Mouse (Mus musculus) liver, embryonic 14.5 days (tissue): ENCODE results near the gene Rfx8. TPM values are rescaled to one million over a fixed set of nuclear protein-coding genes. Genes with fewer than 3 reads are reported as not detected.

Experiments used
- ATAC-seq: fragments of 200-750 bp; cut with Nextera tagmentation; 2 replicates; pipeline ENCODE4 v1.8.0; 2017; ENCODE audit warnings: moderate number of reproducible peaks, mild to moderate bottlenecking, moderate library complexity; ENCODE audit not compliant: insufficient read depth
- DNase-seq, 3 experiments: peaks; one replicate each; pipeline ENCODE4 v3.0.0-alpha.2; 2012 to 2013; ENCODE audit warnings: low read depth in 3 of 3, low spot score in 3 of 3
- H3K27ac ChIP-seq: fragments of 300-500 bp; sonication (generic); 2 replicates; pipeline ENCODE4 v1.5.1; 2014; ENCODE audit warnings: moderate library complexity, mild to moderate bottlenecking, control low read depth, inconsistent platforms
- H3K27me3 ChIP-seq: fragments of 300-500 bp; sonication (generic); 2 replicates; pipeline ENCODE4 v1.6.1; 2014; ENCODE audit warnings: mild to moderate bottlenecking, low read length, moderate library complexity; ENCODE audit not compliant: control insufficient read depth, insufficient read depth
- H3K36me3 ChIP-seq: fragments of 300-500 bp; sonication (generic); replicated peaks from 2 replicates; pipeline ENCODE4 v1.6.1; 2014; ENCODE audit warnings: low read depth; ENCODE audit not compliant: control insufficient read depth, insufficient read depth
- H3K4me1 ChIP-seq, 2 experiments: fragments of 200-500 bp in 1 of 2; fragments of 300-500 bp in 1 of 2; sonication (generic) in 1 of 2; replicated peaks; 2 replicates each; pipeline ENCODE4 v1.6.1; 2012 to 2014; ENCODE audit warnings: antibody characterized with exemption in 1 of 2, inconsistent platforms in 1 of 2, low read length in 1 of 2; ENCODE audit not compliant: control insufficient read depth in 2 of 2, insufficient read depth in 2 of 2
- H3K4me2 ChIP-seq: fragments of 300-500 bp; sonication (generic); 2 replicates; pipeline ENCODE4 v1.6.1; 2014; ENCODE audit warnings: low read depth, mild to moderate bottlenecking, control low read depth, moderate library complexity
- H3K4me3 ChIP-seq, 2 experiments: fragments of 200-500 bp in 1 of 2; fragments of 300-500 bp in 1 of 2; sonication (generic) in 1 of 2; 2 replicates each; pipeline ENCODE4 v1.5.1; 2012 to 2014; ENCODE audit warnings: low read depth in 2 of 2, low read length in 2 of 2, mild to moderate bottlenecking in 2 of 2, control low read depth in 1 of 2, inconsistent platforms in 1 of 2, moderate library complexity in 1 of 2; ENCODE audit not compliant: insufficient read depth in 1 of 2
- H3K9ac ChIP-seq: fragments of 300-500 bp; sonication (generic); replicated peaks from 2 replicates; pipeline ENCODE4 v1.6.1; 2014; ENCODE audit warnings: mild to moderate bottlenecking, control low read depth, moderate library complexity
- H3K9me3 ChIP-seq: fragments of 300-500 bp; sonication (generic); 2 replicates; pipeline ENCODE4 v1.6.1; 2016; ENCODE audit warnings: low read length, mixed read lengths; ENCODE audit not compliant: control insufficient read depth
- CTCF ChIP-seq: IDR thresholded peaks from 2 replicates; pipeline ENCODE4 v1.5.1; 2016; ENCODE audit warnings: antibody characterized with exemption, low read depth, control low read depth
- EP300 ChIP-seq: IDR thresholded peaks from 2 replicates; pipeline ENCODE4 v1.6.1; 2016; ENCODE audit warnings: antibody characterized with exemption, low read depth
- WGBS: fragments of 180-500 bp; shearing (Covaris S2); extraction: QIAGEN DNeasy Blood & Tissue Kit; methylation state at CpG from one replicate; pipeline ENCODE4 v1.1.7; 2014; ENCODE audit not compliant: insufficient replicate concordance; 5-methylcytosine and 5-hydroxymethylcytosine counted together
- polyA plus RNA-seq, 2 experiments: library from polyadenylated mRNA; depleted of rRNA in 1 of 2; stranded (reverse) in 1 of 2; unstranded in 1 of 2; fragments of >200 nt; fragmentation: Nextera tagmentation in 1 of 2; extraction: Ambion mirVana in 1 of 2; gene quantifications; 2 replicates each; pipeline versions ENCODE4 v1.2.1 to v1.2.3; 2012 to 2014

The Rfx8 gene
- polyA plus RNA-seq, 2 experiments: 0.04 TPM; not detected in 1

DNA sequence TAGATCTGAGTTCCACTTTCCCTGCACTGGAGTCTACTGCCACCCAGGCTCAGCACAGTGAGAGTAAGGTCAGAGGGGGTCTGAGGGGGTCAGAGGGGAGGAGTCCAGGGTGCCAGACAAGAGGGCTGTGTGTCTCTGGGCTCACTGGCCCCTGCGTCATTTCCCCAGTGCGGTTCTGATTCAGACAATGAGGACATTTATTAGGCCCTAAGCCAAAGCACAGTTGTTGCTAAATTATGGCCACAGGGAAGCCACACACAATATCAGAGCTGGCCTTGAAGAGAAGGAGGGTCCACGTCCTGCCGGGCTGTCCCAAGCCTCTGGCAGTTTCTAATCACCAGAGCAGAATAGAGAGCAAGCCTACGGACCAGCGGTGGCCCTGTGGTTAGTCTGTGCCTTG is 22.3 kb downstream of the Rfx8 start:
- Histone ChIP-seq H3K36me3 (no peaks in the 10 kb centered on the region), H3K27me3 (no peaks in the 10 kb centered on the region), H3K4me1 (peaks cover 0 to 5% of the 10 kb centered on the region in 2 experiments; a peak in 2 of 4 replicates), H3K4me2 (no peak overlapping the region), H3K9me3 (no peaks in the 10 kb centered on the region), H3K4me3 (no peak overlapping the region), H3K27ac (no peak overlapping the region), H3K9ac (no peak overlapping the region)
- WGBS: 58% methylated on average over 6 of the region's 6 CpGs
- ATAC-seq (no peak), DNase-seq (no peak)
- TF ChIP-seq EP300 (no peak), CTCF (no peak)

DNA sequence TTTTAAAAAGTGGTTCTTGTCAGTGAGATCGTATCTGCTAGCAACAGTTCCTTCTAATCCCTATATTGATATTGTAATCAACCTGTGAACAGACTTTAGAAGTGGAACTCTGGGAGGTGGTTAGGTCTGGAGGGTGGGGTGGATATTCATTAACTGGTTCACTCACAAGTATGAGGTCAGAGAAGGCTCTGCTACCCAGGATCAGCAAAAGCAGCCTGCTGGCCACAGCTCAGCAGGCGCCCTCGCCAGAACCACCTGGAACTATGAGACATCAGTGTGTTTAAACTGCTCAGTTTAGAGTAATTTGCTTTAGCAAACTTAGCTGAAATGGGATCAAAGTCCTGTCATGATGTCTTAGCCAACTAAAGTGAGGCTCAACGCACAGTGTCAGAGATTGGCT is 25.6 kb downstream of the Rfx8 start:
- Histone ChIP-seq H3K27ac (no peak overlapping the region), H3K9ac (no peak overlapping the region), H3K9me3 (no peaks in the 10 kb centered on the region), H3K36me3 (no peaks in the 10 kb centered on the region), H3K4me3 (no peak overlapping the region), H3K4me2 (no peak overlapping the region), H3K27me3 (no peaks in the 10 kb centered on the region), H3K4me1 (peaks cover 0 to 5% of the 10 kb centered on the region in 2 experiments; a peak in 2 of 4 replicates)
- TF ChIP-seq CTCF (no peak), EP300 (no peak)
- DNase-seq (no peak), ATAC-seq (no peak)
- 45% methylated on average over 4 of the region's 4 CpGs for WGBS

GRCm38 (mm10) chr1:39694756-39695155 is 26.0 kb downstream of the Rfx8 start:
- DNase-seq: no peak
- 52% methylated on average over 7 of the region's 7 CpGs for WGBS
- no peak overlapping the region for H3K4me2 ChIP-seq
- H3K9me3 ChIP-seq: no peaks in the 10 kb centered on the region
- no peak for ATAC-seq
- H3K4me3 ChIP-seq: no peak overlapping the region
- H3K36me3 ChIP-seq: no peaks in the 10 kb centered on the region
- H3K9ac ChIP-seq: no peak overlapping the region
- no peak overlapping the region for H3K27ac ChIP-seq
- no peaks in the 10 kb centered on the region for H3K27me3 ChIP-seq
- H3K4me1 ChIP-seq: peaks cover 0 to 5% of the 10 kb centered on the region in 2 experiments; a peak in 2 of 4 replicates
- TF ChIP-seq EP300: no peak
- TF ChIP-seq CTCF: no peak

GRCm38 (mm10) chr1:39691974-39692373 is 28.8 kb downstream of the Rfx8 start:
- 60% methylated on average over 3 of the region's 3 CpGs for WGBS
- TF ChIP-seq EP300 (no peak), CTCF (no peak)
- no peak for ATAC-seq

GRCm38 (mm10) chr1:39691061-39691460 is 29.7 kb downstream of the Rfx8 start:
- Histone ChIP-seq H3K27ac (no peak overlapping the region), H3K36me3 (no peaks in the 10 kb centered on the region), H3K9ac (no peak overlapping the region), H3K9me3 (no peaks in the 10 kb centered on the region), H3K4me2 (no peak overlapping the region), H3K27me3 (no peaks in the 10 kb centered on the region), H3K4me1 (peaks cover 0 to 3% of the 10 kb centered on the region in 2 experiments; a peak in 2 of 4 replicates), H3K4me3 (no peak overlapping the region)
- 44% methylated on average over 4 of the region's 4 CpGs for WGBS
- TF ChIP-seq CTCF (no peak), EP300 (no peak)
- no peak for ATAC-seq
- no peak for DNase-seq

More at GRCm38 (mm10) chr1:39691974-39692373, 28.8 kb downstream of the Rfx8 start:
- H3K4me1 ChIP-seq: peaks cover 0 to 5% of the 10 kb centered on the region in 2 experiments; a peak in 2 of 4 replicates
- no peak overlapping the region for H3K4me3 ChIP-seq
- no peaks in the 10 kb centered on the region for H3K27me3 ChIP-seq
- H3K9ac ChIP-seq: no peak overlapping the region
- no peaks in the 10 kb centered on the region for H3K36me3 ChIP-seq
- H3K27ac ChIP-seq: no peak overlapping the region
- H3K4me2 ChIP-seq: no peak overlapping the region
- no peak for DNase-seq
- H3K9me3 ChIP-seq: no peaks in the 10 kb centered on the region
